Mouse (Mus musculus) forebrain, embryonic 15.5 days (tissue): ENCODE measurements around the gene Polg. TPM values are rescaled to one million over a fixed set of nuclear protein-coding genes. Genes with fewer than 3 reads are reported as not detected.

Source experiments
- ATAC-seq: fragments of 200-750 bp; cut with Nextera tagmentation; replicated peaks from 2 replicates; pipeline ENCODE4 v1.8.0; 2017; ENCODE audit warnings: mild to moderate bottlenecking, moderate TSS enrichment, moderate library complexity
- H3K27ac ChIP-seq: fragments of 300-500 bp; sonication (generic); replicated peaks from 2 replicates; pipeline ENCODE4 v1.5.1; 2015; ENCODE audit warnings: mild to moderate bottlenecking, inconsistent platforms
- H3K27me3 ChIP-seq: fragments of 300-500 bp; sonication (generic); 2 replicates; pipeline ENCODE4 v1.6.1; 2015; ENCODE audit warnings: inconsistent platforms
- H3K36me3 ChIP-seq: fragments of 300-500 bp; sonication (generic); 2 replicates; pipeline ENCODE4 v1.6.1; 2015; ENCODE audit warnings: mild to moderate bottlenecking, inconsistent platforms
- H3K4me1 ChIP-seq: fragments of 300-500 bp; sonication (generic); 2 replicates; pipeline ENCODE4 v1.6.1; 2015; ENCODE audit warnings: inconsistent platforms
- H3K4me2 ChIP-seq: fragments of 300-500 bp; sonication (generic); replicated peaks from 2 replicates; pipeline ENCODE4 v1.6.1; 2015; ENCODE audit warnings: mild to moderate bottlenecking, inconsistent platforms
- H3K4me3 ChIP-seq: fragments of 300-500 bp; sonication (generic); 2 replicates; pipeline ENCODE4 v1.5.1; 2015; ENCODE audit warnings: mild to moderate bottlenecking, inconsistent platforms
- H3K9ac ChIP-seq: fragments of 300-500 bp; sonication (generic); replicated peaks from 2 replicates; pipeline ENCODE4 v1.6.1; 2015; ENCODE audit warnings: mild to moderate bottlenecking, inconsistent platforms
- H3K9me3 ChIP-seq: fragments of 300-500 bp; sonication (generic); 2 replicates; pipeline ENCODE4 v1.6.1; 2016; ENCODE audit warnings: inconsistent platforms
- WGBS: fragments of 180-500 bp; shearing (Covaris S2); methylation state at CpG from one replicate; pipeline ENCODE4 v1.1.7; 2015; ENCODE audit warnings: mixed read lengths; 5-methylcytosine and 5-hydroxymethylcytosine counted together
- polyA plus RNA-seq: library from polyadenylated mRNA; unstranded; fragments of >200 nt; fragmentation: Nextera tagmentation; extraction: Ambion mirVana; gene quantifications from 2 replicates; pipeline ENCODE4 v1.2.1, GENCODE M21; 2015

Gene Polg
- polyA plus RNA-seq, 1 experiment from 2014 or later = 35.8 TPM

DNA sequence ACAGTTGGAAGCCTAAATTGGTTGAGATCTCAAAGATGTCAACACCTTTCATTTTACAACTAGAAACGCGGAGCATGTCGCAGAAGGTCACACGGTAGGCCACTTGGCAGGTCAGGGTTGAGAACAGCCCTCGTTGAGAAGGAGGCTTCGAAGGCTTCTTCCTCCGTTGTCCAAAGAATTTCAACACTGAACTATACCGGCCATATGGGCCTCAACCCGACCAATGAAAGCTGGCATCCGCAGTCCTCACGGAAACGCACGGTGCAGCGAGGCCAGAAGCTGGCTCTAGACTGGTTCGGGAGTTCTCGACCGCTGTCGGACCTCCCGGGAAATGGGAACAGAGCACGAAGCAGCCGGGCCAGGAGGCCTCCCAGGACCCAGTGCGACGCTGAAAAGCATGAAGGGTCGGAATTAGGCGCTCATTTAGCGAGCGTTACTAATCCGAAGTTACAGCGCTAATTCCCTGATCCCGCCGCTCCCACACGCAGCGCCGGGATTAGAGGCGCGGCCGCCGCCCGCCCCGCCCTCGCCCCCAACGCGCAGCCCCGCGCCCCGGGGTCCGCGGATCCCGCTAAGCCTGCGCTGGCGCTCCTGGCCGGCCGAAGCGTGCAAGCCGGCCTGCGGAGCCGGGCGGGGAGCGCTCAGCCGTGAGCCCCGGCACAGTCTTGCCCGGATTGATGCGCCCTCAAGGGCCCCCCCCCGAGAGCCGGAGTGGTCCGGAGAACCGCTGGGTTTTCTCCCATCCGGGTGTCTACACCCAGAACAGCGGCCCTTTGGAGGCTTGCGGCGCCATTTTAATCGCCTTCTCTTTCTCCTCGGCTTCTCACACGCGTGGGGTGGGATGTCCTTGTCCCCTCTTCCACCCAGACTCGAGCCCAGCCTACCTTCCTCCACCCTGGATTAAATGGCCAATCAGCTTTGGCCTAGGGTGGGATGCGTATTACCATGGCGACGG lies 42.4 kb upstream of the Polg start:
- ATAC-seq = peak; percentile 31; the same call in 1 of the 2 replicates
- Histone ChIP-seq H3K4me3 (peak overlapping the region; percentile 85), H3K27ac (peak overlapping the region; percentile 98), H3K9ac (peak overlapping the region; percentile 100), H3K4me1 (peaks cover 56% of the 10 kb centered on the region), H3K27me3 (no peaks in the 10 kb centered on the region), H3K36me3 (peaks cover 11% of the 10 kb centered on the region; the same call in 1 of the 2 replicates), H3K4me2 (peak overlapping the region; percentile 92), H3K9me3 (no peaks in the 10 kb centered on the region)
- WGBS = under 1% methylated on average over 79 of the region's 79 CpGs

GRCm38 (mm10) chr7:79507756-79508155 lies 41.6 kb upstream of the Polg start:
- H3K4me2 ChIP-seq = peak overlapping the region; percentile 92

GRCm38 (mm10) chr7:79507101-79507705 lies 41.0 kb upstream of the Polg start:
- peak overlapping the region; percentile 98 for H3K27ac ChIP-seq
- H3K4me2 ChIP-seq = peak overlapping the region; percentile 92
- peak overlapping the region; percentile 85 for H3K4me3 ChIP-seq
- H3K36me3 ChIP-seq = peaks cover 11% of the 10 kb centered on the region; the same call in 1 of the 2 replicates
- peak overlapping the region; percentile 100 for H3K9ac ChIP-seq
- H3K9me3 ChIP-seq = no peaks in the 10 kb centered on the region
- WGBS = under 1% methylated on average over 11 of the region's 11 CpGs
- peaks cover 57% of the 10 kb centered on the region for H3K4me1 ChIP-seq
- H3K27me3 ChIP-seq = no peaks in the 10 kb centered on the region
- no peak for ATAC-seq

More at GRCm38 (mm10) chr7:79507756-79508155, 41.6 kb upstream of the Polg start:
- ATAC-seq = no peak
- Histone ChIP-seq H3K27me3 (no peaks in the 10 kb centered on the region), H3K36me3 (peaks cover 11% of the 10 kb centered on the region; the same call in 1 of the 2 replicates), H3K9ac (peak overlapping the region; percentile 100), H3K4me3 (peak overlapping the region; percentile 85), H3K9me3 (no peaks in the 10 kb centered on the region), H3K27ac (peak overlapping the region; percentile 98), H3K4me1 (peaks cover 57% of the 10 kb centered on the region)
- 4% methylated on average over 1 of the region's 1 CpGs for WGBS

DNA sequence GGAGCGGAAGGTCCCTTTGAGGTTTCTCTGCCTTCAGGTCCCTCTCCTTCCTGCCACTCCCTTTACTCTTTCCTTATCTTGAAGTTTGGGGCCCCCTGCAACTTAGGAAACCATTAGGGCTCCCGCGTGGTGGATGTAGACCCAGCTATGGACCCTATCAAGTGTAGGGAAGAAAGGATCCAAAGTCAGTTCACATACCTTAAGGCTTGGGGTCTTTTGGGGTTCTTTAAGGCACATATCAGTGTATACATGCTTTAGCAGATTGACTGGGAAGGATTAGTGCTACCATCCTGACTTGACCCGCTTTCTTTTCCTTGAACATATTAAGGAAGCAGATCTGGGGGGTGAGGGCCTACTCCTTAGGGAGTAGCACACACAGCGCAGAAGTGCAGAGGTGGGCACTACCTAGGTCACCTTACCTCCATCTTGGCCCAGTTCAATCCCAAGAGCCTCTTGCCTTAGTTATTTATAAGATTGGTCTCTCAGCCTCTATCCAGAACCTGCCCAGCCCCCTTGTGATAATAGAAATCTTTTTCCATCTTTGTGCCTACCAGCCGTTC lies 40.4 kb upstream of the Polg start:
- no peak for ATAC-seq

GRCm38 (mm10) chr7:79505876-79506530 lies 39.8 kb upstream of the Polg start:
- peak overlapping the region; percentile 100 for H3K9ac ChIP-seq
- H3K27me3 ChIP-seq = no peaks in the 10 kb centered on the region
- peak; percentile 64 for ATAC-seq
- H3K4me2 ChIP-seq = peak overlapping the region; percentile 92
- H3K27ac ChIP-seq = peak overlapping the region; percentile 98
- H3K9me3 ChIP-seq = no peaks in the 10 kb centered on the region
- peaks cover 45% of the 10 kb centered on the region for H3K4me1 ChIP-seq
- H3K36me3 ChIP-seq = peaks cover 11% of the 10 kb centered on the region; the same call in 1 of the 2 replicates
- H3K4me3 ChIP-seq = peak overlapping the region; percentile 85
- WGBS = 0% methylated on average over 28 of the region's 28 CpGs

More for the DNA sequence above, 40.4 kb upstream of the Polg start:
- peak overlapping the region; percentile 98 for H3K27ac ChIP-seq
- H3K4me1 ChIP-seq = peaks cover 51% of the 10 kb centered on the region
- H3K4me3 ChIP-seq = peak overlapping the region; percentile 85
- H3K27me3 ChIP-seq = no peaks in the 10 kb centered on the region
- peak overlapping the region; percentile 92 for H3K4me2 ChIP-seq
- no peaks in the 10 kb centered on the region for H3K9me3 ChIP-seq
- H3K36me3 ChIP-seq = peaks cover 11% of the 10 kb centered on the region; the same call in 1 of the 2 replicates
- WGBS = 3% methylated on average over 6 of the region's 6 CpGs
- H3K9ac ChIP-seq = peak overlapping the region; percentile 100

- WGBS = 0% methylated on average over 22 of the region's 22 CpGs
- H3K4me1 ChIP-seq = peaks cover 39% of the 10 kb centered on the region
- no peak for ATAC-seq
Measured at GRCm38 (mm10) chr7:79505376-79505775, 39.2 kb upstream of the Polg start.

DNA sequence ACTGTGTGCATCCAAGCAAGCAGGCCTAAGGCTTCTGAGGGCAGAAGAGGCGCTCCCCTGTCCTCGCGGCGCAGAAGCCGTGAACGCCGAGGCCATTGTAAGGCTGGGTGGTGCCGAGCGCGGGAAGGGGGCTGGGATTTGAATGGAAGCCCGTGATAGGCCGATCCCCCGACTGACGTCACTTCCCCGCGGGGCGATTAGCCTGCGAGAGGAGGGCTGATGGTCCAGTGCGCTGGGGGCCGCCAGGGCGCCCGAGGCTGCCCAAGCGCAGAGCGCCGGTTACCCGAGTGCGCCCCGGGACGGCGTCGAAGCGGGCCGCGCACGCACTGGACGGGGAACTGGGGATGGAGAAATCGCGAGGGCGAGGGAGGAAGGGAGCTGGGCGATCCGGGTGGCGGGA lies 38.6 kb upstream of the Polg start:
- Histone ChIP-seq H3K36me3 (peaks cover 11% of the 10 kb centered on the region; the same call in 1 of the 2 replicates), H3K9me3 (no peaks in the 10 kb centered on the region), H3K9ac (peak overlapping the region; percentile 100), H3K4me3 (peak overlapping the region; percentile 85), H3K27ac (peak overlapping the region; percentile 98), H3K4me2 (peak overlapping the region; percentile 92), H3K4me1 (peaks cover 32% of the 10 kb centered on the region), H3K27me3 (no peaks in the 10 kb centered on the region)
- WGBS = 0% methylated on average over 41 of the region's 42 CpGs
- ATAC-seq = peak; percentile 86

More at GRCm38 (mm10) chr7:79505376-79505775, 39.2 kb upstream of the Polg start:
- Histone ChIP-seq H3K36me3 (peaks cover 11% of the 10 kb centered on the region; the same call in 1 of the 2 replicates), H3K9me3 (no peaks in the 10 kb centered on the region), H3K27ac (peak overlapping the region; percentile 98), H3K4me3 (peak overlapping the region; percentile 85), H3K9ac (peak overlapping the region; percentile 100), H3K4me2 (peak overlapping the region; percentile 92), H3K27me3 (no peaks in the 10 kb centered on the region)

- H3K27ac ChIP-seq = peak overlapping the region; percentile 98
- WGBS = under 1% methylated on average over 5 of the region's 5 CpGs
- peak overlapping the region; percentile 100 for H3K9ac ChIP-seq
- H3K9me3 ChIP-seq = no peaks in the 10 kb centered on the region
- peaks cover 23% of the 10 kb centered on the region for H3K4me1 ChIP-seq
- no peak for ATAC-seq
- H3K4me3 ChIP-seq = peak overlapping the region; percentile 85
- no peaks in the 10 kb centered on the region for H3K27me3 ChIP-seq
- peak overlapping the region; percentile 92 for H3K4me2 ChIP-seq
- peaks cover 4% of the 10 kb centered on the region; the same call in 1 of the 2 replicates for H3K36me3 ChIP-seq
Measured at GRCm38 (mm10) chr7:79503656-79504250, 37.6 kb upstream of the Polg start.

DNA sequence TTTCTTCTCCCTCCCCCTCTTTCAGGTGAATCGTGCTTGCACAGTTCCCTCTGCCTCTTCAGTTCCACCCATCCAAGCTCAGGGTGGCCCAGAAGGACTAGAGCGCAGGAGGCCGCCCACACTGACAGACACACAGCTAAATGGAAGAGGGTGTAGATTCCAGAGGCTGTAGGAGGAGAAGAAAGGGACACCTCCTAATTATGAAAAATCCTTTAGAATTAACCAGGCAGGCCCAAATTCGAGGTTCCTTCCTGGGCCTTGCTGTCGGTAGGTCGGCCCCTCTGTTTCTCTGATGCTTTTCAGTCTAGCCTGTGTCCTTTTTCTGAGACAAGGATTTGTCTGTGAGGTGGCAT lies 36.9 kb upstream of the Polg start:
- Histone ChIP-seq H3K27me3 (no peaks in the 10 kb centered on the region), H3K4me3 (peak overlapping the region; percentile 85), H3K9ac (peak overlapping the region; percentile 100), H3K36me3 (no peaks in the 10 kb centered on the region), H3K4me2 (peak overlapping the region; percentile 92), H3K9me3 (no peaks in the 10 kb centered on the region), H3K4me1 (peaks cover 23% of the 10 kb centered on the region), H3K27ac (peak overlapping the region; percentile 98)
- ATAC-seq = no peak
- WGBS = 2% methylated on average over 6 of the region's 6 CpGs

DNA sequence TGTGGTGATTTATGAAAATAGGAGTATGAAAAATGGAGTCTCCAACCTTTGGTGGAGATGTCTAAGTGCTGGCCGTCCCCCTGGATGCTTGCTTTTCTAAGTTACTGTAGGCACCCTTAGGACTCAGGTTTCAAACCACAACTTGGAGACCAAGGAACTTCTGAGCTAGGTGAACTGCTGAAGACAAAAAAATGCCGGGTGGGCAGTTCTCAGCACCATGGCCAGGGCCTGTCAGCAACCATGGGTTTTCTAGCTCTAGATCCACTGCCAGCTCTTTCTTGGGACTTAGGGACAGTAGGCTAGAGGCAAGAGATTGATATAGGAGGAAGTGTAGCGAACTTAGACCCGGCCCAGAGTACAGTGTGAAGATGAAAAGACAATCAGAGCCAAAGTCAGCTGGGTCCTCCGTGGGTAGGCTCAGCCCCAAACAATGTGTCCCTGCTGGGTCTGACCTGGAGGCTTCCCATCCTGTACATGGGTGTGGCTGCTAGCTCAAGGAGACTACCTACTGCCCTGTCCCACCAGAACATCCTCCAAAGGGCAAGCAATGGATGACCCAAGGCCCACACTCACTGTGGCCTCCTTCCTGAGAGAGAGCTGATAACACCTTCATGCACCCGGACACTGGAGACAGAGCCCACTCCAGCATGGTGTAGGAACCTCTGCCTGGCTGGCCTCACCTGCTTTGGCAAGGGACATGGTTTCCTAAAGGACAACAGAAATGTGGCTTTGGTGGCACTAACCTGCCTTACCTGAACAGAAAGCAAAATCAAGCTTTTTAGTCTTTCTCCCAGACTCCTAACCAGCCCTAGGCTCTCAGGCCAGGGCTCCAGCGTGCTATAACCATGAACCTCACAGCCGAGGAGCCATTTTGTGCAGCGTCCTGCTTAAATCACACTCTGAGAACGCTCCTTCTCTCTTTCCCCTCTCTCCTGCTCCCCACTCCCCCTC lies 36.3 kb upstream of the Polg start:
- Histone ChIP-seq H3K4me1 (peaks cover 29% of the 10 kb centered on the region), H3K27ac (peak overlapping the region; percentile 98), H3K4me3 (peak overlapping the region; percentile 85), H3K36me3 (no peaks in the 10 kb centered on the region), H3K9ac (peak overlapping the region; percentile 100), H3K4me2 (peak overlapping the region; percentile 92), H3K27me3 (no peaks in the 10 kb centered on the region), H3K9me3 (no peaks in the 10 kb centered on the region)
- WGBS = 4% methylated on average over 10 of the region's 10 CpGs
- ATAC-seq = no peak
